Mouse (Mus musculus): Measurements from ENCODE around the gene Mettl18.
"Not testable (repeated sequence)": the region's sequence is repeated elsewhere in the genome, so short reads cannot be mapped to it uniquely, and the experiment has no call there.

The Mettl18 gene

GRCm38 (mm10) chr1:163994721-163995608, at the start of gene Mettl18, which contains the start of gene BC055324:
Gene Mettl18 (plus strand): TSS chr1:163994889.
Gene BC055324 (minus strand): TSS chr1:163994796.
- peak; percentile 93 to 94 for DNase-seq

- DNase-seq, result no peak
Observed at GRCm38 (mm10) chr1:163953396-163953795, 41.3 kb upstream of the Mettl18 start.

- no peak for DNase-seq
Observed at GRCm38 (mm10) chr1:163958036-163958435, 36.7 kb upstream of the Mettl18 start.

DNA sequence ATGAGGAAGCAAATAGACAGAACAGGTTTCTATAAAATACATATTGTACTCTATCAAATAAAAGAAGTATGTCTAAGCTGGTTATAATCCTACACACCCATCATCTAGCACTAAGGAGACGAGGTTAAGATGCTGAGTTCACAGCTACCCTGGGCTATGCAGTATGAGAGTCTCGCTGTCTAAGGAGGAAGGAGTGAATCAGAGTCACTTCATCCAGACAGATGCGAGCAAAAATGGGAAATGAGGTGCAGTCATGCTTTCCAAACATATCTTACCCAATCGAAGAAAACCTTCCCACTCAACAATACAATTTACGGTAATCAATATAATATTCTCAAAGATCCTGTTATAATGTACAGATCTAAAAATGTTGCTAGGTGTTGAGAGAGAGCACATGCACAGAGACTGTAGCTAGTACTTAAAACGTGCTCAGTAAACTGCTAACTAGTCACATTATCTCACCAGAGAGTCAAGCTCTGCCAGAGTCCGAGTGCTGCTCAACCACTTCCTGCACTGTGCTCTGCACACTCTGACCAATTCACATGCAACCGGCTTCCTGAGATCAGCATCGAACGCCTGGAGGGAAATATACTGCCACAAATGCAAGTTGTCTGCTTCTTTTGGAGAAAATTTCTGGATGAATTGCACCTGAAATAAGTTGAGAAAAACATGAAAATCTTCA, 30.5 kb upstream of the Mettl18 start:
- no peak for DNase-seq

GRCm38 (mm10) chr1:163974471-163974870, 20.2 kb upstream of the Mettl18 start:
- DNase-seq, result no peak

DNA sequence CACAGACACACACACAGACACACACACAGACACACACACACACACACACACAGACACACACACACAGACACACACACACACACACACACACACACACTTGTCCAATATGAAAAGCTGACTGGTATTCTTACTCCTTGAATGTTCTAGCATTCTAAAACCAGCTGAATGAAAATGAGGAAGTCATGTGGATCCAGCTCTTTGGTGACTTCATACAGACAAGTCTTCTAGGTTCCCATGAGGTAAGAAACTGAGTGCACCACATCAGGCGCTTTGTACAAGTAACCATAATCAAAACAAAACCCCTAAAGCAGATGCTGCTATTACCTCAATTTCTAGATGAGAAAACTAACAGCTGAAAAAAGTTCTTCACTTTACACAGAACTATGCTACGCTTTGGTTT, 19.6 kb upstream of the Mettl18 start:
- DNase-seq, result peak in 1 of 2 experiments; percentile 8

- DNase-seq, result no peak
Observed at GRCm38 (mm10) chr1:163976515-163976914, 18.2 kb upstream of the Mettl18 start.

GRCm38 (mm10) chr1:163992371-163992770, 2.3 kb upstream of the Mettl18 start:
- DNase-seq, result no peak

DNA sequence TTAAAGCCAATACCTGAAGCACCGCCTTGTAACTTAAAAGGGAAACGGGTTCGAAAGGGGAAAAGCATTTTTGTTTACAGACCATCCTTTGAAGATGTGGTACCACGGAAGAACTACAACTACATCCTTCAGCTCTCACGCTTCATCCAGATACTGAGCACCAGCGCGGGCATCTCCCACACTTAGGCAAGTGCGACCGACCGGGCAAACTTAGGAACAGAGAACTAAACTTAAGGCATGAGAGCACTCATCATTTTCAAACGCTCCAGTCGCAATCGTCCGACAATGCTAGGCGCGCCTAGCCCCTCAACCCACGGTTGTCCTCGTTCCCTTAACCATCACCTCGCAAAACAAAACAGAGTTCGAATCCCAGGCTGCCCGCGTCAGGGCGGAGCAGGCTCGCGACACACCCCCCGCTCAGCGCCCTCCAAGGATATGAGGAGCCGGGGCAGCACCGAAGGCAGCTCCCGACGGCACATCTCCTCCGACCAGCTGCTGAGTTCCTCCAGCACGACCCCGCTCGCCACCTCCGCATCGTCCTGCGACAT, 442 bp upstream of the Mettl18 start:
- no peak for DNase-seq

- no peak for DNase-seq
Observed at GRCm38 (mm10) chr1:163995609-163995913, 872 bp downstream of the Mettl18 start.

GRCm38 (mm10) chr1:164001831-164002452, 7.3 kb downstream of the Mettl18 start:
- no peak for DNase-seq

- DNase-seq, result no peak
Observed at GRCm38 (mm10) chr1:164004311-164004710, 9.6 kb downstream of the Mettl18 start.

- peak; percentile 74 to 76 for DNase-seq
Observed at GRCm38 (mm10) chr1:164009235-164009634, 14.5 kb downstream of the Mettl18 start.

DNA sequence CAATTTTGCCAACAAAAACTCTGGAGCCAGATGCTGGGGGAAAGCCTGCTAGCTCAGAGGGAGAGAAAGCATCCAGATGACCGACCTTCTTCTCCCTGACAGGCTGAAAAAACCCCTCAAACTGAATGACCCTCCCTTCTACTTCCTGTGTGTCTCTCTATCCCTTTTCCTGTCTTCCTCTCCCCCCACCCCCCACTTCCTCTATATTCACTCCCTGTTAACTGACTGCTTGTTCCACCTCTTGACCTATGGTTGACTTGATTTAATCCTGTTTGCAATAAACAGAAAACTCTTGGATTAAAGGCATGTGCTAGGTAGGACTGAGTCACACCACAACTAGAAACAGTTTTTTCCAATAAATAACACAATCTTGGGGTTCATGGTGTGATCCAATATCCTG, 19.9 kb downstream of the Mettl18 start:
- no peak for DNase-seq

- DNase-seq, result no peak
Observed at GRCm38 (mm10) chr1:164018221-164018896, 23.7 kb downstream of the Mettl18 start.

DNA sequence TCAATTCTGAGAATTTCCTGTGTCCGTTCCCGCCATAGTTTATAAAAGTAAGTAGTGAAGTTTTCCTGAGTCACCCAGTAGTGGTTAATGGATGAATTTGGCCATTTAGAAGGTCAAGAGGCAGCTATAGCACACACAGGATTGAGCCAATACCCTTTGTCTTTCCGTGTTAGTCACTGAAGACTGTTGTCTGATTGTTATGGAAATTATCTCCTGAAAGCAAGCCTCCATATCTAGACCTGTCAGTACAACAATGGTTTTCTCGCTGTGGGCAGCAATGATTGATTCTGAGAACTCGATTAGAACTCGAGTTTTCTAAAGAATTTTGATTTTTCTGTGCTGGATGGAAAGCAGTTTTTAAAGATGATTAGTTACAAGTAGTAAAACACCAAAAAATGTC, 25.1 kb downstream of the Mettl18 start:
- DNase-seq, result no peak

DNA sequence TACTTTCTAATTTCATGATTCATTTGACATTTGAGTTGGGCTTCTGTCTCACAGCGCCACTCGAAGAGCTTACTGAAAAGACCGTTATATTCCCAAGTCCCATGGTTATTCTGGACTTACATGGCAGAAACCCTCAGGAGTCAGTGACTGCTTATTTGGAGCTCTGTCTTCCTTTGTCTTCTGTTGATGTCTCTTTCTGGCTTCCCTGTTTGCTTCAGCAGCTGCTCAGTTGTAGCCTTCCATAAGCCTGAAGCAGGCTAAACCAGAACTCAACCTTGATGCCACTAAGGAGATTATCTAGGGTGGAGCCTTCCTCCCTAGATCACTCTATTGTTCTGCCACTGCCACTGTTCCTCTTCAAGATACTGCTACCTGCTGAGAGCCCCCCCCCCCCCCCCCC, 26.1 kb downstream of the Mettl18 start:
- DNase-seq, result not testable (repeated sequence)

DNA sequence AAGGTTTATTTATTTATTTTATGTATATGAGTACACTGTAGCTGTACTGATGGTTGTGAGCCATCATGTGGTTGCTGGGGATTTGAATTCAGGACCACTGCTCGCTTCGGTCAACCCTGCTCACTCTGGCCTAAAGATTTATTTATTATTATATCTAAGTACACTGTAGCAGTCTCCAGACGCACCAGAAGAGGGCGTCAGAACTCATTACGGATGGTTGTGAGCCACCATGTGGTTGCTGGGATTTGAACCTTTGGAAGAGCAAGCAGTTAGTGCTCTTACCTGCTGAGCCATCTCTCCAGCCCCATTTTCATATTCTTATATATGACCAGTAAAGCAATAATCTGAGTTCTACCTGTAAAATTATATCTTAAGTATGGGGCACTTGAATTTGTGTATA, 27.4 kb downstream of the Mettl18 start:
- peak in 1 of 2 experiments; percentile 12 for DNase-seq

GRCm38 (mm10) chr1:164025685-164026084, 31.0 kb downstream of the Mettl18 start:
- no peak for DNase-seq

GRCm38 (mm10) chr1:164027416-164027815, 32.7 kb downstream of the Mettl18 start:
- DNase-seq, result peak; percentile 52 to 54

DNA sequence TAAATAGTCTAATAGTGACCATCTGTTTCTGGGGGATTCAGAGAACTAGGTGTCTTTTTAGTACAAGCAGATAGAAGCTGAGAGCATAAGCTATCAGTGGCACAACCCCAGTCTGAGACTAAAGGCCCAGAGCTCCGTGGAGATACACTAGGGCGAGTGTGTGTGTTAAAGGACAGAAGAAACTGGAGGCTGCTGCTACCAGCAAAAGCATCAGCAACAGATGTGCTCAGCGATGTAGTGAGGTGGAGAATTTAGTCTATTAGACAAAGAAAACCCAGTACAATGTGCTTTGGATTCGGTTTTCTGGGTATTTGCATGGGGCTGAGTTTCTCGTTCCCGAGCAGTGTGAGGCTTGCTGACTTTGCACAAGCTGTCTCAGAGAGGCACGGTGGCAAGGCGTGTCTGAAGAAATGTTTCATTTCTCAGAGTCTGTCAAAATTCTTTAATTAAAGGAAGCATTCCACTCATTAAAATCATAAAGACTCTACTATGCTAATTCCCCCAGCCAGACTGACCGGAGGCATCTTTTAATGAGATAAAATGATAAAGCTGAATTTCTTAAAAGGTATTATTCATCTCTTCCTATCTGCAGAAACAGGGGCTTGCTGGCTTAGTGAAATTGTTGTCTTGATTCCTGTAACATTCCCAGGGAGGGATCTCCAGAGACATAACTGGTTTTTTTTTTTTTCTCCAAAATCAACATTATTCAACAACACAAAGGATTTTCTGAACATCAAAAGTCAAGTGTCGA, 45.9 kb downstream of the Mettl18 start:
- DNase-seq, result no peak

DNA sequence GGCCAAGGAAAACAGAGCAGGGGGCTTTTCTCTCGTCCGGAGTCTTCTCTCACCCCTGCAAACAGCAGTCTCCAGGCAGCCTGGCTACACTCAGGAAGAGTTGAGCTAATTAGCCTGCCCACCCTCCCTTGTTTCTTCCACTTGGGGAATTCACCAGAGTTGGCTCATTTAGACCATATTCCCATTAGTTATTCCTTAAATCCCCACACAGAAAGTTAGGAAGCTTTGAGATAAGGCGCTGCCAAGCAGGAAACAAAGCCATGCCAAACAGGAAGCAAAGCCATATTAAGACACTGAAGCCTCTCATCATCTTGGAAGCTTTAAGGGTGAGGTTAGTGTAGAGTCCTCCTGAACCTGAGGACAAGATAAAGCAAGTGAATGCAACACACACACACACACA, 48.9 kb downstream of the Mettl18 start:
- no peak for DNase-seq
